Mouse (Mus musculus) 3134 (cell line): ENCODE measurements around the gene Cacna2d1.
A peak's percentile ranks its signal among the peaks of the same experiment; 100 is the strongest.

Source experiments
- DNase-seq: peaks from one replicate; pipeline ENCODE4 v3.0.0-alpha.2; 2011; ENCODE audit warnings: low spot score; ENCODE audit not compliant: insufficient read length; ENCODE audit errors: extremely low read depth

Gene Cacna2d1

GRCm38 (mm10) chr5:16136839-16137238 is 202.3 kb downstream of the Cacna2d1 start:
- no peak for DNase-seq

DNA sequence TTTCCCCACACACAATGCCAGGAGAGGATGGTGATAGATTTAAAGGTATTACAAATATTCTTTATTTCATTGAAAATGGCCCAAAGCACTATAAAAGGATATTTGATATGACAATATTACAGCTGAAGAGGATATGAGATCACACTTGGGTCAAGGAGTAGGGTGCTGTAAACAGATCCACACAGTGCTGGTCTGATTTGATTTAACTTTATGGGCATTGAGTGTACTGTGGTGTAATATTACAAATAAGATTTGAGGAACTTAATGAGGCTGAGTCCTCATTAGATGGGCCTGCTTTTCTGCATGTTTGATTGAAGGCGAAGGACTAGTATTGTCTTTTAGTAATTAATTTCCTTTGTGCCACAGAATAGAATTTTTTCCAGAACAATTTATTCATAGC is 212.1 kb downstream of the Cacna2d1 start:
- DNase-seq: no peak

DNA sequence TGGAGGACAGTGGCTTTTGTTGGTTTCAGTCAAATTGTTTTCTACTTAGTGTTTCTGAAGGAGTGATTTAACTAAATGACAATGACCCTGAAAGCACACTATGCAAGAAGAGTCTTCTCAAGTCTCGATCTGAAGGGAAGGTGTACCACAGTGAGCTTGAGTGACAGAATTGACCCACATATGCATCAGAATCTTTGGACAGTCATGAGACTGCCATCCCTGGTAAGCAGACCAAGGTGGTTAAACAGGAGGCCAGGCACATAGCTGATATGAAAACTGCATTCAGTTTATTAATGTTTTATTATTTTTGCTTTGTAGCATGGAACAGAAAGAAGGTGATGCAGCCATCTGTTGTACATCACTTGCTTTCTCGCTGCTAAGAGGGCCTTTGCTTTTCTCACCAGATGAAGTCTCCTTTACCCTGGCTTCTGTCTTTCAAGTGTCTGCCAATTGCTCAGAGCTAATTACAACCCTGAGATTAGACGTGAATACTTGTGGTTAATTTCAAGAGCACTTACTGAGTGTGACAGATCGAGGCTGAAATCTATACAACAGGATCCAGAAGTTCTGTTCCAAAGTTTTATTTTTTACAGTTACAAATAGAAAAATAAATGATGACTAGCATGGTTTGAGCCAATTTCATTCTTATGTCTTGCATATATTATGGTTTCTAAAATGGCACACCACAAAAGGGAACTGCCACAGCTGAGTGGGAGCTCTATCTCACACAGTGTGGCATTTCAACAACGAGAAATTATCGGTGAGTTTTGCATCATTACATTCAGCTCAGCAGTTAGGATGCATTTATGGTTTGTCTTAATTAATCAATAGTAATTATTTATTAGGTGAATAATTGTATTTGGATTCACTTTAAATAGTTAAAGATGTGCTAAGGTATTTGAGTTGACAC is 221.1 kb downstream of the Cacna2d1 start:
- DNase-seq: no peak

DNA sequence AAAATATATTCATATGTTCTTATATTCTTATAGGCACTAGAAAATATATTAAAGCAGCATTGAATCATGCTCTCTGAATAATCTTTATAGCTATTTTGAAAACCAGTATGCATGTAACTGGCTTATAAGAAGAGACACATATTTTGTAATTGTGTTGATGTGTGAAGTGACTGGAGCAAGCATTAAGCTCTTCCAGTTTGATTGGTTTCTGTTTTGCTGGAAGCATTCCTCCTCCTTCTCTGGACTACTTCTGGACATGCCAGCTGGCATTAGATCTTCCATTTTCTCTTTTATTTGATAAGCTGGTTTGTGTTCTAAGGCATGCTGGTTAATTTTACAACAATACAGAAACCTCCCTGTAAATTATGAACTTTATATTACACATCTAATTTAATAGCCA is 228.8 kb downstream of the Cacna2d1 start:
- DNase-seq: no peak

DNA sequence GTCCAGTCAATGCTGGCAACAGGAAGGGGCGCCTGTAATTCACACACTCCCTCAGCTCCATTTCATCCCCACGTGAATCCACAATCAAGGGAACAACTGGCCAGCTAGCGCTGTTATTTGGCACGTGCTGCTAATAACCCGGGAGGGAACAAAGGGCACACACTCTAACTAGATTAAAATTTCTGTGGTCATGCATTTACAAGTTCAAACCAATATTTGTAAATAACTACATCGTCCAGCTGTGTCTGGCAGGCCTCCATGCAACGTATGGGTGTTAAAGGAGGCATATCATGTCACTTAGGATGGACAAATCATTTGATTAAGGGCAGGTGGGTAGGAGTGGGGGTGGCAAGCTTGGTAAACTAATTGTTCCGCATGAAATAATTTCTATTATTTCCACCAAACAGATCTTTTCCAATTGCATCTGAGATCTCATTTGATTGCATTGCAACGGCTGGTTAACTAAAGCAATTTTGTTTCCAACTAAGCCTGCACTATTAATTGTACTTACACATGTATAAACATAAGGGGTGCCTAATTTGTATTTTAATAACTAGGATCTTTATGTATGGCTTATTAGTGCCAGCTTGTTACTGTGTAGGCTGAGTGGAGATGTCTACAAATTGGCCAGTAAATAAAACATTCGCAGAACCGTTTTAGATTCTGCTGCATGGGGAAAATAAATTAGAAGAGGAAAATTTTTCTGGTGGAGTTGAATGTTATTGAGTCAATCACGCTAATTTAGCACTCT is 231.8 kb downstream of the Cacna2d1 start:
- no peak for DNase-seq

GRCm38 (mm10) chr5:16166868-16167267 is 232.4 kb downstream of the Cacna2d1 start:
- DNase-seq: no peak

GRCm38 (mm10) chr5:16181041-16181440 is 246.6 kb downstream of the Cacna2d1 start:
- peak; percentile 57 for DNase-seq

- DNase-seq: peak; percentile 9
Observed at GRCm38 (mm10) chr5:16184064-16184463, 249.6 kb downstream of the Cacna2d1 start.

DNA sequence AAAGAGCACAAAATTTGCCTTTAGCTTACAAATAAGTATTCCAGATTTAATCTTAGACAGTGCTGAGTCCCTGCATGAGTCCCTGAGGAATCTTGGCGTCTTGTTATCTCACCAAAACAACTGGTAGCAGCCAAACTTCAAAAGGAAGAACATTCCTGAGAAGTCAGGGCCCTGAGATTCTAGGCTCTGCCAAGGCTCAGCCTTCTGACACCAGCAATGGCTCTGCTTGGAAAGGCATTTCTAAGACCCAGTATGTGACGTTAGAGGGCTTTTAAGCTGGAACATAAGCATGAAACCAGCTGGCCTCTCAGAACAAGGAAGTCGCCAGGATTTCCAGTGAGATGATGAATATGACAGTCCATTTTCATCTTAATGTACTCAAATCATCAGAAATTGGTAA is 253.4 kb downstream of the Cacna2d1 start:
- DNase-seq: no peak

DNA sequence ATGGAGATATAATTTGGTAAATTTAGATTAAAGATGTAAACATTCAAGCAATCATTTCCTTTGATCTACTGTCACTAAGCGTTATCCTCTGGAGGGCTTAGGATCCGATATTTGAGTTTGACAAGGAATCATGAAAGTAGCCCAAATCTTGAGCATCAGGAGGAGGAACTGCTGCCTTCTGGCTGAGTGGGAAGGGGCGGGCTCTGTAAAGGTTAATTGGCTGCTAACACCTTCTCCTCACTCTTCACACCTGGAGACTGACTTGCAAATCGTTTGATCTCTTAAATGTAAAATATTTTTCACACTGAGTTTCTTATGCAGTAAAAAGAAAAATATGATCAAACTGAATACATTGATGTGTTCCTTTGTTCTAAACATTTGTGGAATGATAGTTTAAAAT is 255.4 kb downstream of the Cacna2d1 start:
- no peak for DNase-seq

DNA sequence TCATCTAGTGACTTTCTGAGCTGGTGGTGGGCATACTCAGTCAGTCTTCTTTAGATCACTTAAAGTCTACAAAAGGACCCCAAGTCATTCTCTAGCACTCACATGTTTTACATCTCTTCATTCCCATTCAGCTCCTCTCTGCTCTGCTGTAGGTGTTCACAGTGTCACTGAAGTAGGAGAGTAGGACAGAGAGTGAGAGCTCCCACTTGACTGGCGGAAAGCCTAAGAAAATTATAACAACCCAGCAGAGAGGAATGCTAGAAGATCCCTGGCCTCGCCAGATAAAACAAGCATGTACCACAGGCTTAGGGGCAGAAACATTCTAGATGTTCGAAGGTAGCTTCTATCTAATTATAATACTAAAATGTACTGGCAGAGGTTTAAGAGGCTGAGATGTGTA is 256.7 kb downstream of the Cacna2d1 start:
- no peak for DNase-seq

- no peak for DNase-seq
Observed at GRCm38 (mm10) chr5:16199816-16200215, 265.3 kb downstream of the Cacna2d1 start.

DNA sequence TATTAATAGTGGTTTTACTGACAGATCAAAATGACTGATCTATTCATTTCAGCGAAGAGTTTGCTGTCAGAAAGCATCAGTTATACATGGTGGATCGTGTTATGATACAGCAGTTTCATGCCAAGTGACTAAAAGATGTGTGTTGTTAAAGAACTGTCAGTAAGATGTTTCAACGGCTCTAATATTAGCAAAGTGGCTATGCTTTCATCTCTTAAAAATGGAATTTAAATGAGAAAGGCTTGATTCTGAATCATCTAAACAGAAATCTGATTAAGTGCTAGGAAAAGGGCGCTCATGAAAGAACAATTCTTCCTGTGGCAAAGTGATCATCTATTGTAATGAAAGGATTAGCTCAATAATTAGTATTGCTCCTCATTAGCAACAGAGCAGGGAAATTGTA is 287.5 kb downstream of the Cacna2d1 start:
- no peak for DNase-seq

DNA sequence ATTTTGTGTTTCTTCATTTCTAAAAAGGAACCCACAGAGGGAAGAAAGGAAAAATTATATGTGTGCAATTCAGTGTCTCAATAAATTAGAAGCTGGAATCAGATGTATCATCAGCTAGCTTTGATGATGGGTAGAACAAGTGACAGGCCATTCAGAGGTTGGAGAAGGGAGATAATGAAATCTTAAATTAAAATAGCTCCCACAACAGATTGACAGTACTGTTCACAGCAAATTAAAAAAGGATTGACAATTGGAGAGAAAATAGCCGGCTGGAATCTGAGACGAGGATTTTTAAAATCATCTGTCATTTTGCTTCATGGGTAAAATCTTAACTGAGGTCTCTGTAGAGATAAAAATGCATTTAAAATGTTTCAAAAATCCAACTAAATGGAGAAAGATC is 290.9 kb downstream of the Cacna2d1 start:
- no peak for DNase-seq

GRCm38 (mm10) chr5:16229384-16229783 is 294.9 kb downstream of the Cacna2d1 start:
- no peak for DNase-seq

DNA sequence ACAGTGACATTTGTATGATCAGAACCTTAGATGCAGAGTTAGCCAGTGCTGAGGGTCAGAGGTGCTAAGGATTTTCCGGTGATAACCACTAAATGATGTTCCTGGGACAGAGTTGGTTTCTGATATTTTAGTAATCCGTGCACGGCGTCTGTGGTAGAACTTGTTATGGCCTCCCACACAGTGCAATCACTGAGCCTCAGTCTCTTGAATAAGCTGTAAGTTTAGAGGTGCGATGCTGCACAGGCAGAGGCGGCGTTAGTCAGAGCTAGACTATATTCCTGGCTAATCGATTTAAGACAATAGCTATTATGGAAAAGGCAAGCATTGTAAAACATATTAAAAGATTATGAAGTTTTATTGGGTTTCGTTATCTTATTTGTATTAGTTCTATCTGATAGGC is 297.0 kb downstream of the Cacna2d1 start:
- no peak for DNase-seq

- no peak for DNase-seq
Observed at GRCm38 (mm10) chr5:16234891-16235290, 300.4 kb downstream of the Cacna2d1 start.

DNA sequence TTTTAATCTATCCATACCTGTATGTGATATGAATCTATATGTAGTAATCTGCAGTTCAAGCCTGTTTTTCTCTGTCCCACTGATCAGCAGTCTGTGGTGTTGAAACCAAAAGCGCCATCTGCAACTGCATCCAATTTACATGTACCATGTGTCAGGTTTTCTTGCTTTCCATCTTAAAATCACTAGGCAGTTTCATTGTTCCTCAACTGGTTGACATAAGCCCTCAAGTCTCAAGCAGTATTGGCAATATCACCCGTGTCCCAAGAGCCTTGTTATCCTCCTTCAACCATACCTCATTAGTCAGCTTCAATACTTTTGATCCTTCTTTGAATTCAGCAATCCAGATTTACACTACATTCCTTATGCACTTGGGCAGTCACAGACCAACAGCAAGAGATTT is 301.4 kb downstream of the Cacna2d1 start:
- no peak for DNase-seq

DNA sequence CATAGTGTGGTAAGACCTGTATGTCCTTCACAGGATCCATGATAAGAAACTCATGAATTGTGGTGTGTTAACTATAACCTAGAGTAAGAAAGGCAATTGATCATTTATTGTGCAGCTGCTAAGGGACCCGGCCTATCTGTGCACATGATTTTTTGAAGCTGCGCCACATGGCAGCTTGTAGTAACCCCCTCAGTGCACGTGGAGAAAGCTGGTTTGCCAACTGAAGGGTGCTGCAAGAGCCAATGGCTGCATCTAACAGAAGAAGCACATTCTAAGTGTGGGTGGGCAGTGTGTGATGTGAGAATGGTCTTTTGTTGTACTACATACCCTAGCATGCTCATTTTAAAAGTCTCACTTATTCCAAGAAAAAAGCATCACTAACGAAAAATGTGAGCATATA is 302.1 kb downstream of the Cacna2d1 start:
- DNase-seq: no peak

DNA sequence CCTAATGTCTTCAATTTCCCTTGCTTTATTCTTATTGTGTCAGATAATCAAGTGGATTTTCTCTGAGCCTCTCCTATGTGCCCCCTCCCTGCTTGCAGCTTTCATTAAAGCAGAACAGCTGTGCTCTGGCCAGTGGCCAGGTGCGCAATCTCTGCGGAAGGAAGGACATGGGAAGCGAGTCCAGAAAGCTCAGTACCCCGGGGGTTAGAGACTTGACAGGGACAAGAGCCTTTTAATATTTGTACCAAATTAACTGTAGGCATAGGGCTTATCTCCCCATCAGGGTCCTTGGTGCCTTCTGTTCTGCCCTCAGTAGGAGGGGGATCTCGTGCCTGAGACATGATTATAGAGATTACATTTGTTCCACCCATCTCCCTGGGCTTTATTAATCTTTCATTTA is 303.5 kb downstream of the Cacna2d1 start:
- no peak for DNase-seq

DNA sequence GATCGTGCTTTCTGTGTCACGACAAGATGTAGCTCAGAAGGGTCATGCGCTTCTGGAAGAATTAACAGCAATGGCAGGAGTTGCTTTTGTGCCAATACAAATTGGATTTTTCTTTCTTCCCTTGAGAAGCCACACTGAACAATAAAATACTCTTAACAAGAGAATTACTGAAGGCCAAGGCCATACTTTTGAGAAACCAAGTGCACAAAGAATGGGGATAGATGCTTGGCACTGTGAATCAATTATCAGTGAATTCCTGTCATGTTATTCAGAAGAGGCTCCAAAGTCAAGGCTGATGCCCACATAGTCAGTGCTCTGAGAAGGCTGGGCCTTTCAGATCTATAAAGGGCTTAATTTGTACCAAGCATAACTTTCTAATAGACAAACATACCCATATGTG is 305.8 kb downstream of the Cacna2d1 start:
- no peak for DNase-seq

- DNase-seq: no peak
Observed at GRCm38 (mm10) chr5:16243599-16243998, 309.1 kb downstream of the Cacna2d1 start.
